Mouse (Mus musculus) embryonic fibroblast, embryonic 13.5 days (primary cell): Measurements from ENCODE around the gene App. TPM values are rescaled to one million over a fixed set of nuclear protein-coding genes. Genes with fewer than 3 reads are reported as not detected.

Experiments used
- H3K27ac ChIP-seq: 2 replicates; pipeline ENCODE4 v1.5.1; 2012; ENCODE audit warnings: low read length, control low read depth, inconsistent platforms; ENCODE audit not compliant: insufficient read depth
- H3K4me1 ChIP-seq: 2 replicates; pipeline ENCODE4 v1.6.1; 2011; ENCODE audit warnings: low read length; ENCODE audit not compliant: control insufficient read depth, insufficient read depth
- H3K4me3 ChIP-seq: 2 replicates; pipeline ENCODE4 v1.5.1; 2011; ENCODE audit warnings: mild to moderate bottlenecking, control low read depth, low read length; ENCODE audit not compliant: insufficient read depth
- CTCF ChIP-seq: IDR thresholded peaks from 2 replicates; pipeline ENCODE4 v1.5.1; 2011; ENCODE audit warnings: mild to moderate bottlenecking, control low read depth, low read length, moderate library complexity, borderline replicate concordance; ENCODE audit not compliant: insufficient read depth
- POLR2A ChIP-seq: IDR thresholded peaks from 2 replicates; pipeline ENCODE4 v1.6.1; 2011; ENCODE audit warnings: low read depth, mild to moderate bottlenecking, control low read depth, low read length, moderate library complexity
- polyA plus RNA-seq: library from polyadenylated mRNA; stranded (reverse); fragments of >200 nt; gene quantifications from 2 replicates; pipeline ENCODE4 v1.2.4, GENCODE M21; 2011; ENCODE audit warnings: low read depth; ENCODE audit not compliant: missing spikeins, insufficient read length

The App gene
- polyA plus RNA-seq, 1 experiment = 740 TPM

DNA sequence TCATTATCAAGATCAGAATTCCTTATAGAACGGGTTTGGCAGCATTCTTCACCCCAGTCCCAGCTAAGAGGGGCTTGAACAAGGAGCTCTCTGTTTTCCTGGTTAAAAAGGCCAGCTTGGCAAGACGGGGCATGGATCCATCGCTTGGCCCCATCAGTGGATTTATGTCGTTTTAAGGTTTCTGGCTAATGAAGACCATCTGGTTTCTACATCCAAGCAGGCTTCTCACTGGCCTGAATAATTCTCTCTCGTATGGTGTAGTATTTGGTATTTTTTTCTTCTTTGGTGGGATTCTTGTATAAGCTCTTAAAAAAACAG lies 45.3 kb downstream of the App start:
- H3K4me3 ChIP-seq = no peak overlapping the region
- TF ChIP-seq POLR2A = no peak
- no peak for TF ChIP-seq CTCF
- H3K27ac ChIP-seq = peak overlapping the region; percentile 98
- peaks cover 22% of the 10 kb centered on the region for H3K4me1 ChIP-seq

GRCm38 (mm10) chr16:85127661-85128346 lies 45.8 kb downstream of the App start:
- Histone ChIP-seq H3K4me1 (peaks cover 20% of the 10 kb centered on the region), H3K27ac (peak overlapping the region; percentile 98), H3K4me3 (no peak overlapping the region)
- TF ChIP-seq CTCF (no peak), POLR2A (no peak)

- TF ChIP-seq CTCF (no peak), POLR2A (no peak)
- peaks cover 20% of the 10 kb centered on the region for H3K4me1 ChIP-seq
- H3K4me3 ChIP-seq = no peak overlapping the region
- no peak overlapping the region for H3K27ac ChIP-seq
Measured at GRCm38 (mm10) chr16:85124649-85125048, 48.9 kb downstream of the App start.

DNA sequence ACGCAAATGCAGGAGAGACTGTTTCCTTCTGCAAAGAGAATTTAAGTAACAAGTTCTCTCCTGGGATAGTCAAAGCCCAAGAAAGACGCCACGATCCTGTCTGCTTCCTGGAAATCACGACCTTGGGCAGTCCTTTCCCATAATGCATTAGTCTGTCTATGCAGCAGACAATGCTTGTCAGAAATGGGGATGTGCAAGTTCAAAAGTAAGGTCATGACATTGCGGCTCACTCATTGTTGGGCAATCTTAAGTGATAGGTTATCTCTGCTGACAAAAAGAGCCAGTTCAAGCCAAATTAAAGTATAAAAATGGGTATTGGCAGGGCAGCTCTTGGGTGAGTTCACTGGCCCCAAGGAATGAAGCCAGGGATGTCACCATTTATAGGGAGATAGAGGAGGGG lies 51.6 kb downstream of the App start:
- H3K4me1 ChIP-seq = peaks cover 9% of the 10 kb centered on the region
- H3K4me3 ChIP-seq = no peak overlapping the region
- TF ChIP-seq POLR2A (no peak), CTCF (no peak)
- no peak overlapping the region for H3K27ac ChIP-seq

- H3K27ac ChIP-seq = no peak overlapping the region
- H3K4me1 ChIP-seq = peaks cover 11% of the 10 kb centered on the region
- H3K4me3 ChIP-seq = no peak overlapping the region
- TF ChIP-seq CTCF (no peak), POLR2A (no peak)
Measured at GRCm38 (mm10) chr16:85118916-85119315, 54.6 kb downstream of the App start.

DNA sequence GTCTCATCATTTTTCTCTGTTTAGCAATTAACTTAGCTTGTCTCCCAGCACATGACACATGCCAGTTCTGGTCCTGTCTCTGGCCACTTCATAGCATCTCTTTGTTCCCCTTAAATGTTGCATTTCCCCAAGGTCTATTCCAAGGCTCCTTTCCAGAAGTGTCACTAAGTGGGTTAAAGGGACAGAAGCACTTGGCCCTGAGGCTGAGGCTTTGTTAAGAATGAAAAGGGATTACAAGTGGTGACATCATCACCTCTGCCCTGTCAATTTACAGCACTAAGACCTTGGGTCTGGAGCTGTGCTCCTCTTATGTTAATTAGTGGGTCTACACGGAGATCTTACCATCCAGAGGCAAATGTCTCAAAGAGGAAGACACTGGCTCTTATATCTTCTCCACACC lies 56.0 kb downstream of the App start:
- H3K4me3 ChIP-seq = no peak overlapping the region
- no peak overlapping the region for H3K27ac ChIP-seq
- peaks cover 15% of the 10 kb centered on the region for H3K4me1 ChIP-seq
- TF ChIP-seq CTCF (no peak), POLR2A (no peak)

DNA sequence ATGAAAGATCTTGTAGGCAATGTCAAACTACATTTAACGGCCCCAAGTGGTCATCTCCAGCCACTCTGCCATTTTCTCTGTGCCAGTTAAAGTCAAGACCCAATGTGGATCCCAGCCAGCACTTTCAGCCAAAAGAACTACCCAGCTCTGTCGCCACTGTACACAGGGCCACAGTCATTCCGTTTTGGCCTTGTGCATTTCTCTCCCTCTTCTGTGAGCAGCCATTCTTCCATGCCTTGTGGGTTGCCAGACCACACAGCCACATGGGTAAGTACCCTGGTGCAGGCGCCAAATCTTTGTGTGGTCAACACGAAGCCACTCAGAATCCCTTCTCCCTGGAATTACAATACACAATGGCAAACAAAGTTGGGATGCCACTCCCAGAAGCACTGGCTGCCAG lies 57.7 kb downstream of the App start:
- Histone ChIP-seq H3K27ac (no peak overlapping the region), H3K4me1 (peaks cover 15% of the 10 kb centered on the region), H3K4me3 (no peak overlapping the region)
- TF ChIP-seq POLR2A (no peak), CTCF (no peak)

DNA sequence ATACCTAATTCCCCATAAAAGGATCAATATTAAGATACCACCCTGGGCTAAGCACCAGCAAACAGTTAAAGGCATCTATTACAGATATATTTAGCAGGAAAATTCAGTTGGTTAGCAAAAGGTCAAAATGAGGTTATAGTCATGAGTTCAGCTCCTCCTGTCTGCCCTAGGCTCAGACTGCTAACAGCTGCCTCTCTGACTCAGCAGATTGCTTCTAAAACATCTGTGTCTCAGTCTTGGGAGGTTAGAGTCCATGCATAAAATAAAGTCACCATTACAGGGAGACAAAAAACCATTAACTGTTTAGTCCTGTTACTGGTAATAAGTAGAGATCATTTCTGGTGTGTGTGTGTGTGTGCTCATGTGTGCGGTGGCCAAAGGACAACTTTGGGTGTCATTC lies 58.8 kb downstream of the App start:
- Histone ChIP-seq H3K4me1 (peaks cover 14% of the 10 kb centered on the region), H3K4me3 (no peak overlapping the region), H3K27ac (peak overlapping the region; percentile 41; the same call in 1 of the 2 replicates)
- TF ChIP-seq CTCF (no peak), POLR2A (no peak)

DNA sequence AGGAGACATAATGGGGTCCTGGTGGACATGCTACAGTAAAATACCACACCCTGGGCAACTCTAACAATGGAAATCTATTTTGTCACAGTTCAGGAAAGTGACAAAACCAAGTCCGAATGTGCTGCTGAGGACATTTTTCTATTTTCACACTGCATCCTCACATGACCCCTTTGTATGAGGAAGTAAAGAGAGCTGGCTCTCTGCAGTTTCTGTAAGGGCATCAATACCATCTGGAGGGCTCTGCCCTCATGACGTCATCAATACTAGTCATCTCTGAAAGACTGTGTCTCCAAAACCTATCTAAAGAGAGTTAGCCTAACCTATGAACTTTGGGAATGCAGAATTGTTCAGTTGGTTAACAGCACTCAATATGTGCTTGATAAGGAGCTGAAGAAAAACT lies 59.6 kb downstream of the App start:
- peaks cover 8% of the 10 kb centered on the region; the same call in 1 of the 2 replicates for H3K4me1 ChIP-seq
- no peak for TF ChIP-seq CTCF
- no peak for TF ChIP-seq POLR2A
- H3K4me3 ChIP-seq = no peak overlapping the region
- H3K27ac ChIP-seq = no peak overlapping the region

DNA sequence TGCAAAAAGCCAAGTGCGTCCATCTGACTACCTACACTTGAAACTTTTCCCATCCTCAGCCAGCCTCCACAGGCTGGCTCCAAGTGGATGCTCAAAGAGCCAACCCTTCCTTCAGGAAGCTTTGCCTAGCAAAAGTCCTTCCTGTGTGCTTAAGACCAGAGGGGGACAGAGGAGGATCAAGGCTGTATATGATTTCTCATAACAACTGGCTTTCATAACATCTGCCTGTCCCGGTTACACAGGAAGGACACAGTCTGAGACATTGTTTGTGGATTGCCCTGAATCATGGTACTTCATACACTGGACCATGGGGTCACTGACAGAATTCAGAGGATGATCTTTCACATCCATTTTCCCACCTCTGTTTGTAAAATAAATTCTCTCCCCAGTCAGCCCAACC lies 61.3 kb downstream of the App start:
- no peak overlapping the region for H3K27ac ChIP-seq
- H3K4me3 ChIP-seq = no peak overlapping the region
- H3K4me1 ChIP-seq = peaks cover 8% of the 10 kb centered on the region; the same call in 1 of the 2 replicates
- TF ChIP-seq POLR2A (no peak), CTCF (no peak)

DNA sequence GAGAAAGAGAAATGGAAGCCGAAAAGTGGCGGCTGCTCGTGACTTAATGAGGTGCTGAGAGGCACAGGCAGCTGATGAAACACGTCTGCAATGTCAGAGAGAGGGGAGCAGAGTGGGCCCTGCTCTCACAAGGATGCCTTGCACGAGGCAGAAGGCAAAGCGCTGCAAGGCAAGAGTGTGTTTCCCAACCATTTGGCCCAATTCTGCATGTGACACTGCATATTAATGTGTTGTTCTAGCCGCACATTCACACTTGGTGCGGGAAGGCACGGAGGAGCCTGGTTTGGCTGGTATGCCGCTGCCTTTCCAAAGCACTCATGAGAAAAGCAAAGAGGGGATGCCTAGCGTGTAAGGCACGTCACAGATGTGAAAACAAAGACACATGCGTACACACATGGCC lies 63.1 kb downstream of the App start:
- Histone ChIP-seq H3K4me3 (no peak overlapping the region), H3K4me1 (peaks cover 8% of the 10 kb centered on the region; the same call in 1 of the 2 replicates), H3K27ac (peak overlapping the region; percentile 48)
- TF ChIP-seq POLR2A (no peak), CTCF (no peak)
